Mouse (Mus musculus) CH12.LX (cell line): ENCODE results near the gene Wdr26. TPM values are rescaled to one million over a fixed set of nuclear protein-coding genes. Genes with fewer than 3 reads are reported as not detected.

Experiments
- DNase-seq: peaks from one replicate; pipeline ENCODE4 v3.0.0-alpha.2; 2013; ENCODE audit errors: extremely low read depth
- H3K27ac ChIP-seq: 2 replicates; pipeline ENCODE4 v1.5.1; 2012; ENCODE audit warnings: low read depth, mild to moderate bottlenecking, control low read depth, moderate library complexity; ENCODE audit not compliant: insufficient read depth
- H3K27me3 ChIP-seq: replicated peaks from 2 replicates; pipeline ENCODE3; 2012; ENCODE audit warnings: inconsistent platforms
- H3K36me3 ChIP-seq, 2 experiments: replicated peaks in 1 of 2; 2 replicates each; pipeline versions ENCODE3 to v1.6.1; 2012; ENCODE audit warnings: inconsistent platforms in 1 of 2, low read length in 1 of 2, mild to moderate bottlenecking in 1 of 2, mixed read lengths in 1 of 2, moderate library complexity in 1 of 2; ENCODE audit not compliant: control insufficient read depth in 1 of 2, insufficient read depth in 1 of 2
- H3K4me1 ChIP-seq, 2 experiments: 2 replicates each; pipeline ENCODE4 v1.6.1; 2012; ENCODE audit warnings: inconsistent platforms in 1 of 2, moderate library complexity in 1 of 2; ENCODE audit not compliant: insufficient read depth in 2 of 2, control insufficient read depth in 1 of 2
- H3K4me2 ChIP-seq: 2 replicates; pipeline ENCODE4 v1.6.1; 2012; ENCODE audit warnings: low read depth, mild to moderate bottlenecking, control low read depth; ENCODE audit not compliant: poor library complexity, insufficient read depth, severe bottlenecking
- H3K4me3 ChIP-seq, 3 experiments: fragments of 150-350 bp in 1 of 3; sonication (generic) in 1 of 3; replicated peaks in 1 of 3; 2 replicates each; pipeline versions ENCODE3 to v1.5.1; 2011 to 2012; ENCODE audit warnings: low read depth in 2 of 3, low read length in 2 of 3, mild to moderate bottlenecking in 2 of 3, moderate library complexity in 2 of 3, control low read depth in 1 of 3, improper control_type of control experiment in 1 of 3, inconsistent platforms in 1 of 3, mixed read lengths in 1 of 3; ENCODE audit not compliant: poor library complexity in 1 of 3
- H3K79me2 ChIP-seq: replicated peaks from 2 replicates; pipeline ENCODE4 v1.6.1; 2012; ENCODE audit warnings: mild to moderate bottlenecking, moderate library complexity; ENCODE audit not compliant: control insufficient read depth, poor library complexity, insufficient read depth, severe bottlenecking; ENCODE audit errors: extremely low read depth
- H3K9ac ChIP-seq: 2 replicates; pipeline ENCODE4 v1.6.1; 2012; ENCODE audit warnings: low read depth, mild to moderate bottlenecking, control low read depth, moderate library complexity; ENCODE audit not compliant: insufficient read depth
- H3K9me3 ChIP-seq: replicated peaks from 2 replicates; pipeline ENCODE3; 2012; ENCODE audit warnings: low read length, inconsistent platforms, mixed read lengths
- BHLHE40 ChIP-seq: IDR thresholded peaks from 2 replicates; pipeline ENCODE4 v1.6.1; 2011; ENCODE audit warnings: mild to moderate bottlenecking, low read depth, low read length, improper control_type of control experiment
- CHD2 ChIP-seq: IDR thresholded peaks from 2 replicates; pipeline ENCODE4 v1.6.1; 2011; ENCODE audit warnings: low read length, improper control_type of control experiment
- CTCF ChIP-seq, 2 experiments: IDR thresholded peaks in 1 of 2; conservative IDR thresholded peaks in 1 of 2; 2 replicates each; pipeline ENCODE4 v1.5.1; 2011 to 2012; ENCODE audit warnings: low read depth in 2 of 2, low read length in 2 of 2, improper control_type of control experiment in 1 of 2, inconsistent platforms in 1 of 2, mild to moderate bottlenecking in 1 of 2, moderate library complexity in 1 of 2
- E2F4 ChIP-seq: IDR thresholded peaks from 2 replicates; pipeline ENCODE4 v1.6.1; 2011; ENCODE audit warnings: low read depth, low read length, improper control_type of control experiment; ENCODE audit not compliant: insufficient replicate concordance
- EP300 ChIP-seq: IDR thresholded peaks from 2 replicates; pipeline ENCODE4 v1.6.1; 2011; ENCODE audit warnings: low read length, improper control_type of control experiment
- ETS1 ChIP-seq: conservative IDR thresholded peaks from 2 replicates; pipeline ENCODE4 v1.6.1; 2012; ENCODE audit warnings: low read depth, mild to moderate bottlenecking, inconsistent platforms, low read length, improper control_type of control experiment, moderate library complexity
- JUN ChIP-seq: IDR thresholded peaks from 2 replicates; pipeline ENCODE4 v1.6.1; 2011; ENCODE audit warnings: low read depth, mild to moderate bottlenecking, low read length, improper control_type of control experiment, moderate library complexity; ENCODE audit not compliant: insufficient read depth
- MAFK ChIP-seq: IDR thresholded peaks from 2 replicates; pipeline ENCODE4 v1.6.1; 2011; ENCODE audit warnings: low read length, improper control_type of control experiment; ENCODE audit not compliant: insufficient replicate concordance
- MEF2A ChIP-seq: IDR thresholded peaks from 2 replicates; pipeline ENCODE4 v1.6.1; 2014; ENCODE audit warnings: low read depth, mild to moderate bottlenecking, inconsistent platforms, low read length, improper control_type of control experiment, borderline replicate concordance
- MXI1 ChIP-seq: IDR thresholded peaks from 2 replicates; pipeline ENCODE4 v1.6.1; 2011; ENCODE audit warnings: mild to moderate bottlenecking, low read depth, low read length, improper control_type of control experiment
- MYC ChIP-seq: IDR thresholded peaks from 2 replicates; pipeline ENCODE4 v1.6.1; 2011; ENCODE audit warnings: low read depth, mild to moderate bottlenecking, improper control_type of control experiment, low read length
- NELFE ChIP-seq: IDR thresholded peaks from 2 replicates; pipeline ENCODE4 v1.6.1; 2011; ENCODE audit warnings: low read depth, low read length, improper control_type of control experiment
- NRF1 ChIP-seq: IDR thresholded peaks from 2 replicates; pipeline ENCODE4 v1.6.1; 2014; ENCODE audit warnings: low read depth, mild to moderate bottlenecking, inconsistent platforms, low read length, improper control_type of control experiment, moderate library complexity
- PAX5 ChIP-seq: IDR thresholded peaks from 2 replicates; pipeline ENCODE4 v1.6.1; 2012; ENCODE audit warnings: low read length, inconsistent platforms, mixed read lengths
- RAD21 ChIP-seq: IDR thresholded peaks from 2 replicates; pipeline ENCODE4 v1.6.1; 2011; ENCODE audit warnings: low read depth, mild to moderate bottlenecking, low read length, improper control_type of control experiment, moderate library complexity
- RCOR1 ChIP-seq: conservative IDR thresholded peaks from 2 replicates; pipeline ENCODE4 v1.6.1; 2012; ENCODE audit warnings: low read depth, mild to moderate bottlenecking, inconsistent platforms, low read length, improper control_type of control experiment
- SMC3 ChIP-seq: IDR thresholded peaks from 2 replicates; pipeline ENCODE4 v1.6.1; 2011; ENCODE audit warnings: low read depth, low read length, improper control_type of control experiment
- TCF12 ChIP-seq: IDR thresholded peaks from 2 replicates; pipeline ENCODE4 v1.6.1; 2014; ENCODE audit warnings: low read depth, mild to moderate bottlenecking, inconsistent platforms, low read length, improper control_type of control experiment
- USF1 ChIP-seq: IDR thresholded peaks from 2 replicates; pipeline ENCODE4 v1.6.1; 2014; ENCODE audit warnings: low read depth, mild to moderate bottlenecking, inconsistent platforms, low read length, improper control_type of control experiment
- USF2 ChIP-seq: conservative IDR thresholded peaks from 2 replicates; pipeline ENCODE4 v1.6.1; 2011; ENCODE audit warnings: low read depth, low read length, improper control_type of control experiment
- ZMIZ1 ChIP-seq: IDR thresholded peaks from 2 replicates; pipeline ENCODE4 v1.6.1; 2012; ENCODE audit warnings: low read depth, mild to moderate bottlenecking, inconsistent platforms, low read length, improper control_type of control experiment
- ZNF384 ChIP-seq: IDR thresholded peaks from 2 replicates; pipeline ENCODE4 v1.6.1; 2012; ENCODE audit warnings: low read depth, low read length, improper control_type of control experiment, inconsistent platforms
- dilution Hi-C: fragments of 300-500 bp; cut with MboI; formaldehyde crosslinking; loops from 2 replicates; pipeline ENCODE4 v1.14.3; 2020; ENCODE audit warnings: low sequenced_read_pairs; ENCODE audit not compliant: extremely low pct_unique_long_range_greater_than_20kb, extremely low pct_ligation_motif_present
- in situ Hi-C: fragments of 300-500 bp; cut with MboI; formaldehyde crosslinking; loops from 3 replicates; pipeline ENCODE4 v1.14.3; 2019; ENCODE audit warnings: low sequenced_read_pairs, low pct_ligation_motif_present, low pct_unique_long_range_greater_than_20kb, mixed read lengths
- polyA plus RNA-seq: library from polyadenylated mRNA; unstranded; fragments of >175 nt; gene quantifications from 2 replicates; pipeline ENCODE4 v1.2.1, GENCODE M21; 2012; ENCODE audit warnings: low read depth; ENCODE audit not compliant: insufficient read length
- total RNA-seq, 2 experiments: library from RNA; depleted of rRNA; stranded (reverse); fragments of 300-350 nt in 1 of 2; fragments of >200 nt in 1 of 2; gene quantifications; 2 replicates each; pipeline ENCODE4 v1.2.3; 2012 to 2014

The Wdr26 gene
- total and polyA plus RNA-seq, 3 experiments, result 32.4 to 65.0 (median 34.2) TPM

DNA sequence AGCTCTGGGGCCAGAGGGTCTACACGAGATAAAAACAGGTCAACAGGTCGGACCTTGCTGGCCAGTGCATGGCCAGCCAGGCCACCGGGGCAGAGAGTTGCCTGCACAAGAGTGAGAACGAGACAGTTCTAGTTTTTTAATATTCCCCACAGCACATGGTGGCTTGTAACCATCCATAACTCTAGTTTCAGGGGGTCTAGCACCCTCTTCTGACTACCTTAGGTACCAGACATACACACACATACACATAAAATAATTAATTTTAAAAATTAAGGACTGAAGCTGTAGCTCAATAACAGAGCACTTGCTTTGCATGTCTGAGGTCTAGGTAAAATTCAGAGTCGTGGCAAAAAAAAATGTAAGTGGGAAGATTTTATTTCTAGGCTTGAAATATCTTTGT, 39.8 kb upstream of the Wdr26 start:
- Histone ChIP-seq H3K36me3 (no peaks in the 10 kb centered on the region), H3K27ac (no peak overlapping the region), H3K4me3 (no peak overlapping the region), H3K79me2 (no peaks in the 10 kb centered on the region), H3K9ac (no peak overlapping the region), H3K9me3 (peaks cover 7% of the 10 kb centered on the region), H3K27me3 (no peaks in the 10 kb centered on the region), H3K4me2 (no peak overlapping the region), H3K4me1 (peaks cover 14 to 38% of the 10 kb centered on the region in 2 experiments)
- TF ChIP-seq NELFE (no peak), RAD21 (peak; percentile 63), SMC3 (peak; percentile 47), CTCF (conservative IDR thresholded peaks at IDR 0.05 in 1 of 2, IDR thresholded peaks at IDR 0.05 in 1 of 2; ENCODE audit: low read depth in 2 of 2, low read length in 2 of 2) (peak in 1 of 2 experiments; percentile 59; a peak in 2 of 4 replicates), MYC (peak; percentile 82)
- dilution Hi-C loops (no loop called here), in situ Hi-C loops (no loop called here)
- DNase-seq, result no peak

- in situ Hi-C loops (no loop called here), dilution Hi-C loops (no loop called here)
- Histone ChIP-seq H3K4me1 (peaks cover 14 to 42% of the 10 kb centered on the region in 2 experiments), H3K4me3 (no peak overlapping the region), H3K36me3 (no peaks in the 10 kb centered on the region), H3K4me2 (no peak overlapping the region), H3K27me3 (no peaks in the 10 kb centered on the region), H3K9ac (no peak overlapping the region), H3K79me2 (no peaks in the 10 kb centered on the region), H3K27ac (no peak overlapping the region), H3K9me3 (peaks cover 7% of the 10 kb centered on the region)
- no peak for DNase-seq
- no peak for TF ChIP-seq NRF1
- TF ChIP-seq E2F4, result no peak
- no peak for TF ChIP-seq MYC
- no peak for TF ChIP-seq BHLHE40
- no peak for TF ChIP-seq USF1
- no peak for TF ChIP-seq ETS1
- no peak for TF ChIP-seq CHD2
- TF ChIP-seq RCOR1, result no peak
- no peak for TF ChIP-seq MAFK
- no peak for TF ChIP-seq MXI1
- TF ChIP-seq ZMIZ1, result no peak
- TF ChIP-seq ZNF384, result no peak
- TF ChIP-seq USF2, result no peak
- TF ChIP-seq JUN, result no peak
- TF ChIP-seq MEF2A, result no peak
- TF ChIP-seq PAX5, result no peak
- no peak for TF ChIP-seq TCF12
- TF ChIP-seq EP300, result no peak
Measured at GRCm38 (mm10) chr1:181250961-181251360, 39.2 kb upstream of the Wdr26 start.
